Mouse (Mus musculus): ENCODE data around the gene Egfem1.

- TF ChIP-seq POLR2A (IDR thresholded peaks at IDR 0.05; ENCODE audit: borderline replicate concordance, low read depth, low read length) (no peak), CTCF (IDR thresholded peaks at IDR 0.05; ENCODE audit: low read depth, low read length) (no peak)
Observed at GRCm38 (mm10) chr3:29046281-29046680, 35.5 kb upstream of the Egfem1 start.

Data from bone marrow macrophage, adult 2 months (primary cell).